Mouse (Mus musculus) cerebellum, adult 18-20 months (tissue): ENCODE data around the gene Fam161b.
A peak's percentile ranks its signal among the peaks of the same experiment; 100 is the strongest.

Source experiments
- DNase-seq, 2 experiments: peaks; one replicate each; pipeline ENCODE4 v3.0.0; 2021

The Fam161b gene

DNA sequence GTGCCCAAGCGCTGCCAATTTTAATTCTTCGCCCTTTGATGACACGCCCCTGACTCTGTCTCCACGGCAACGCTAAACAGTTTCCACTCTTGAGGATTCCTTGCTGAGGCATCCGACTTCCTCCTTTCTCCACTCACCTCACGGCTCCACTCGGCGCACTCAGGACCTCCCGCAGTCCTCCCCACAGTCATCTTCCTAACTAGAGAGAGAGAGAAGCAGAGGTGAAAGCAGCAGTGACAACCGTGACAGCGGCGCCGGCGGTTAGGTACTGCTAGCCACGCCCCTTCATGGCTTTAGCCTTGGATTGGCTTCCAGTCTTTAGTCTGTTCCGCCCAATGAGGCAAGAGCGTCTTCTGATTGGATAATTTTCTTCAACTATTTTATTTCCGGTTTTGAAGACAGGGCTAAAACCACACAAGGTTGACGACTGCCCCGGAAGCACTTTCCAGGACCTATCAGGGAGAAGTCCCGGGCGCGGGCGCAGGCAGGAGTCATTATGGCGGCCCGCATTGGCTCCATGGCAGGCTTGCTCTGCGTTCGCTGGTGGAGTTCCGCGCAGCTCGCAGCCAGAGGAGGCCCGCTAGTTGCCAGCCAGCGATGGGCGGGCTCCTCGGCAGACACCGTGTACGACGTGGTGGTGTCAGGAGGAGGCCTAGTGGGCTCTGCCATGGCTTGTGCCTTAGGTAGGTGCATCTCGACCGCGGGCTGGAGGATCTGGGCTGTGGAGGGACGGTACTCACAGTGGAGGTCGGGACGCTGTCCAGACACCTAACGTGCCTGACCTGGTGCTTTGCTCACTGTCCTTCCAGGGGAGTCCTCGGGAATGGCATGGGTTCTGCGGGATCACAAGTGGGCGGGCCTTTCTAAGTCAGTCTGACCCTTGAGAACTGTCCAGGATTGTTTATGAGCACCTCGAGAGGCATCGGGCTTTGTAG, at the start of gene Fam161b, which contains the start of gene Coq6:
Gene Fam161b, minus strand, starts transcription at position 279 of the 935 bp plus-strand sequence.
Gene Coq6, plus strand, starts transcription at position 103 of the 935 bp plus-strand sequence.
- peak; percentile 92 to 99 for DNase-seq

DNA sequence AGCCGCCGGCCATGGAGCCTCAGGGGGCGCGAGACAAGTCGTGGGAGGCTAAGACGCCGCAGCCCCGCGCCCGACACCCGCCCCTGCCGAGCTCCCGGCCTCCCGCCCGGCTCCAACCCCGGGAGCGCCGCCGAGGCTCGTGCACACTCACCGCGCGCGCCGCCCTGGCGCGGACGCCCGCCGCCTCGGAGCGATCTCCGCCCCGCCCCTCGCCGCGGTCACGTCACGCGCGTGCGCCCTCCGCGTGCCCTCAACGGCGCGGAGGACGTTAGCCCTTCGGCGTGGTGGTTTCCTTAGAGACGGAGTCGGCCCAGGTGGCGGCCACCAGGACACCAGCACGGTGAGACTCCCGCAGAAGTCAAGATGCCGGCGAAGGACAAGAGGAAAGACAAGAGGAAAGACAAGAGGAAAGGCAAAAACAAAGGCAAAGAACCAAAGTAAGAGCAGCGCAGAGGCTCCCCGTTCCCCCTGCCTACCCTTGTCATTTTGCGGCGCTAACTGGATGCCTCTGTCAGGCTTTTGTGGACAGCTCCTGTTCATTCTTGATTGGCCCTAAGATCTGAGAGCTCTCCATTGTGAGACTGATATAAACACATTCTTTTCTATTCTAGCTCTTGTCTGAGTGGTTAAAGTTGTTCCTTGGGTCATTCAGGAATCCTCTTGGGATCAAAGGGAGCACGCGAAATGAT, 47.3 kb upstream of the Fam161b start, which contains the start of the genes Entpd5 and Bbof1:
Gene Entpd5, minus strand, starts transcription at position 211 of the 689 bp plus-strand sequence.
Gene Bbof1, plus strand, starts transcription at position 253 of the 689 bp plus-strand sequence.
- DNase-seq, result peak; percentile 92 to 97

DNA sequence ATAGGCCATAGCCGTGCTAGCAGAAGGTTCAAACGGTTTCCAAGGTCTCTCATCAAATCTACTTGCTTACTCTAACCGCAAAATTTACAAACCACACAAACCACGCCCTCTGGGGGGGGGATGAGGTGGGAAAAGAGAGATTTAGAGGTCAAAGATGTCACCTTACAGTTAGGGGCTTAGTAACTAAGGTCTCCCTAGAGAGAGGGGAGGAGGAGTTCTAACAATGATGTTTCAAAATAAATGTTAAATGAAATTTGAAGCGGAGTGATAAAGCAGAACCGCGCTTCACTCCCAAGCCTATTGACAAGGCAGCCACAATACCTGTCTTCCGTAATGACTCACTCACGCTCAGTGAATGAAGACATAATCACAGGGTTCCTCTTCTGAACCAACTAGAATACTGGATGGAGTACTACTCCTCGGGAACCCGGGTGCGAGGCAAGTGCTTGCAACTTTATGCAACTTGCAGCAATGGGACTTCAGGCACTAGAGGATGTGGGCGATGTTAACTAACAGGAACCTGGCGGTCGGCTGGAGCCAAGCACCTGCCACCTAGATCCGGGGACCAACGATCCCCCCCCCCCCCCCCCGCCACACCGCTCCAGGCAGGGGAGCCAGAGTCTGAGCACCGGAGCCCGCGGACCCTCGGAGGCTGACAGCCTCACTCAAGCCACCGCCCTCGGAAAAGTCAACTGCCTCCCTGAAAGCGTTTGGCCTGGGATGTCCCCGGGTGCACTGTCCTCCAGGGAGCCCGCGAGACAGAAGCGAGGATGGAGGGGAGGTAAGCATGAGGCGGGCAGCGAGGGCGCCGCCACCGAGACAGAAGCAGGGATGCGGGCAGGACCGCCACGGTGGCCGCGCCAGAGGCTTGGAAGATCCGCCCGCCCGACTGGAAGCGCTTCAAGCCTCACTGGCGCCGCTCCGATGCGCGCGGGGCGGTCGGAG, 46.5 kb upstream of the Fam161b start:
- peak; percentile 26 to 38 for DNase-seq

DNA sequence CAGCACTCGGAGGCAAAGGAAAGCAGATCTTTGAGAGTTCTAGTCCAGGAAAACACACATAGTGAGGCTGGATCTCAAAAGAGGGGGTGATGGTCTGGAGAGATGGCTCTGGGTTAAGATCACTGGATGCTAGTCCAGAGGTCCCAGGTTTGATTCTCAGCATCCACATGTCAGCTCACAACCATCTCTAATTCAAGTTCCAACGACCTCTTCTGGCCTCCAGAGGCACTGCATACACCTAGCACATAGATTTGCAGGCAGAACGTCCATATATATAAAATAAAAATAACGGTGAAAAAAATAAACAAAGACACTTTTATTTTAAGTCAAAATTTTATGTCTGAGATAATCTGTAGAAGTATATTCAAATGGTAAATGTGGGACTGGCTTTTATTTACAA, 45.6 kb upstream of the Fam161b start:
- DNase-seq, result no peak

- DNase-seq, result no peak
These were observed 42.9 kb upstream of the Fam161b start for GRCm38 (mm10) chr12:84404541-84404940.

- no peak for DNase-seq
These were observed 41.3 kb upstream of the Fam161b start for GRCm38 (mm10) chr12:84402923-84403322.

DNA sequence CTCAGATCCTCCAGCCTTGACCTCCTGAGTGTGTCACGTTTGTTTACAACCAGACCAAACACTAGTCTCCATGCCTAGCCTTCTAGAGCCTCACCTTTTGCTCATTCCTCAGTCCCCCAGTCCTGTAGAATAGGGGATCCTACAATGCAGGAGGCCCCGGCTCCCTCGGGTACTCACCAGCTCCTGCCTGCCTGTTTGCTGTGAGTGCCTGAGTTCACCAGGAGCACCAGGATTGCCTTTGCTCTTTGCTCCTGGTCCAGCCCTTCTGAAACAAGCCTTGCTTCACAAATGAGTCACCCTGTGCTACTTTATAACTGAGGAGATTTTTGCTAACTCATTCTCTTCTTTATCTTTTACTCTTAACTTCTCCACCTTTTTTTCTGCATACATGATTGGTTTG, 39.0 kb upstream of the Fam161b start:
- no peak for DNase-seq

GRCm38 (mm10) chr12:84400068-84400467, 38.4 kb upstream of the Fam161b start:
- no peak for DNase-seq

DNA sequence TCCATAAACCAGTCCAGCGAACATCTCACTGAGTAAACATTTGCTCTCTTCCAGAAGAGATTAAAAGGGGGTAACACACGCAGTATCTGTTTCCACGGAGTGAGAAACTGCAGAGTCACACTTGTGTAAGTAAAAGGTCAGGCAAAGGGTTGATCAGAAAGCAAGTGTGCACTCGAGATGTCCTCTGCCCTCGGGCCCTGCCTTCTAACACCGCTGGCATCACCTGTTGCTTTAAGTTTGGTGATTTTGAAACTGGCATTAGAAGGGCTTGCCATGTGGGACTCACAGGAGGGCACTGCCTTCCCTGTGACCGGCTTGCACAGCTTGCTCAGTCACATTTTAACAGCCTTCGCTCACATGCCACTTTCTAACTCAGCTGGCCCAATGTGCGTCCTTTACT, 38.0 kb upstream of the Fam161b start:
- DNase-seq, result no peak

DNA sequence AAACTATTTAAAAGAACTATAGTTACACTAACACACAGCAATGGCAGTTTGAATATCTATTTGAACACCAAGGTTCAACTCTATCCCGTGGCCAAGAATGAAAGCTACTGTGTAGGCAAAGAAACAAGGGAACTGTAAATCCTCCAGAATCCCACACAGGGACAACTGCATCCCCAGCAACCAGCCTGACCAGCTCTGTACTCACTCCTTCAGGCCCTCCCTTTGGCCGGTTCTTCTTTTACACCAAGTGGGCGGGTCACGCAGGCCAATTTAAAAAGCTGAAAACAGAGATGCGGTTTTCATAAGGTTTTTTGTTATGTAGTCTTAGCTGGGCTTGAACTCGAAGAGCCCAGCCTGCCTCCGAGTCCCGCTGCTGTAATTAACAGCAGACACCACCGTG, 37.5 kb upstream of the Fam161b start:
- no peak for DNase-seq

- no peak for DNase-seq
These were observed 37.0 kb upstream of the Fam161b start for GRCm38 (mm10) chr12:84398629-84399028.

- DNase-seq, result no peak
These were observed 36.1 kb upstream of the Fam161b start for GRCm38 (mm10) chr12:84397685-84398084.

- no peak for DNase-seq
These were observed 35.5 kb upstream of the Fam161b start for GRCm38 (mm10) chr12:84396947-84397679.

DNA sequence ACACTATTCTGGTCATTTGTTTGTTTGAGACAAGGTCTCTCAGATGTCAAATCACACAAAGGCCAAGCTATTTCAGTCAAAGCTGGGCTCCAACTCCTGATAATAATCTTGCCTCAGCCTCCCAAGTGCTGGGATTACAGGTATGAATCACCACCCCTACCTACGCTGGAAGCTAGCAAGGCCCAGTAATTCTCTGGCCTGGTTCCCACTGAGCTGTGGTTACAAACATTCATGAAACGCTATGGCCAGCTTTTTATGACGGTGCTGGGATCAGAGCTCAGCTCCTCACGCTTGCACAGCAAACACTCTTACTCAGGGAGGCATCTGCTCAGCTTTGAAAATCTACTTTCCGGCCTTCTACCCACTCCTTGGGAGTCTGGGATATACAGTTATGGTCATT, 32.2 kb upstream of the Fam161b start:
- no peak for DNase-seq

DNA sequence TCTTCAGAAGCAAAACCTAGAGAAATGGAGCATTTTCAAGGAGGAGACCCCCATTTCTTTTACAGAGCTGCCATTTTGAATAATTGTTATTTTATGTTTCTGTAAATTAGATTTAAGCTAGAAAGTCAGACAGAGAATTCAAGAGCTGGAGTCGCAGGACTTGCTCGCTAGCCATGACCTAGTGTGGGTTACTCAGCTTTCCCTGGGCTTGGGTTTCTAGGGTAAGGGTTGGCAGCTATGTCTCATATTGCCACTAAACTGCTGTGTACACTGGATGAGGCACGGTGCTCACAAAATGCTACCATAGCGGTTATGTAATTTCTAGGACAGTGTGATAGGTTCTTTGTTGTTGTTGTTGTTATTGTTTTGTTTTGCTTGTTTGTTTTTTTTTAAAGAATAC, 31.0 kb upstream of the Fam161b start:
- DNase-seq, result no peak

- DNase-seq, result no peak
These were observed 28.7 kb upstream of the Fam161b start for GRCm38 (mm10) chr12:84390336-84390735.

DNA sequence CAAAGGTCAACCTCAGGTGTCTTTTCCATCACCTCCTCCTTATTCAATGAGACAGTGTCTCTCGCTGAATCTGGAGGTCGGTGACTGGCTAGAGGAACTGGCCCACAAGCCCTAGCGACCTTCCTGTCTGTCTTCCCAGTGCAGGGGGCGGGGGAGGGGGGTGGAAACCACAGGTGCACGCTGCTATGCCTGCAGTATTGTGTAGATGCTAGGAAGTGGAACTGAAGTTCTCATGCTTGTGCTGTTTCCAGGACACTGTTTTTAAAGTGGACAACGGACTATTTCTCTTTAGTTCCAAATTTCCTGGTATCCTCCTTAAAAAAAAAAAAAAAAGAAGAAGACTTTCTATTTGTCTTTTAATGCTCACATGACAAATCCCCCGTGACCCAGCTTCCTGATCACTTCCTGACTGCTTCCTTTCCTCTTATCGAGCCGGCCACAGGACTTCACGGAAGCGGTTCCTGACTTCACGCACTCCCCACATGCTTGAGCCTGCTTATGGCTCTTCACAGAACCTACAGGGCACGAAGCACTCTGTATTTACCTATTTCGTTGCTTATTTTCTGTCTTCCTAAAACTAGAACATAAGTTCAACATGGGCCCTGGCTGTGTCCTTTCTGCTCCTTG, 27.3 kb upstream of the Fam161b start:
- no peak for DNase-seq

GRCm38 (mm10) chr12:84388097-84388496, 26.5 kb upstream of the Fam161b start:
- DNase-seq, result no peak

DNA sequence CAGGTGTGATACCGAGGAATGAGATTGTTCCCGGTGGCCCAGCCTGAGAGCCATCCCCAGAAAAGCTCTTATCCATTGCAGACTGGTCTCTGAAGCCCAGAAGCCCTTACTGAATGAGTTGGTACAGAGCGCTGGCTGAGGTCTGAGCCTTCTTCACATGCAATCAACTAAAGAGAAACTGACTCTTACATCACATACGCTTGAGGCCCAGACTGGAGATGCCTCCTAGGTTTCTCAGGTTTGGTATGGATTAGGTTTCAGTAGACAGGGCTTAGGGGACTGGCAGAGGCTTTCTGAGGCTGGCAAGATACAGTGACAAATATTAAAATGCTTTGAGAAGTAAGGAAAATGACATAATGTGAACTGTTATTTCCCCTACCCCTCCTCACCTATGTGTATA, 23.8 kb upstream of the Fam161b start:
- DNase-seq, result no peak

GRCm38 (mm10) chr12:84384644-84385081, 23.0 kb upstream of the Fam161b start:
- DNase-seq, result peak in 1 of 2 experiments; percentile 12

GRCm38 (mm10) chr12:84382369-84382768, 20.7 kb upstream of the Fam161b start:
- DNase-seq, result no peak
